Mouse (Mus musculus) left cerebral cortex, postnatal 25 days (tissue): ENCODE measurements around the gene Isoc2b. TPM values are rescaled to one million over a fixed set of nuclear protein-coding genes. Genes with fewer than 3 reads are reported as not detected.
"Not testable (repeated sequence)": the region's sequence is repeated elsewhere in the genome, so short reads cannot be mapped to it uniquely, and the experiment has no call there.

ENCODE experiments used
- DNase-seq, 2 experiments: peaks; one replicate each; pipeline ENCODE4 v3.0.0; 2022; ENCODE audit warnings: low spot score in 2 of 2, mixed read lengths in 1 of 2
- intact Hi-C: fragments of 180-260 bp; cut with DNase I; formaldehyde crosslinking; loops from one replicate; pipeline ENCODE4 v1.15.1; 2025
- total RNA-seq, 2 experiments: library from RNA; stranded (reverse); gene quantifications; 2 replicates each; pipeline ENCODE4 v1.2.3; 2021

Gene Isoc2b
- total RNA-seq, 2 experiments from 2014 or later = 3.3 to 4.1 TPM

DNA sequence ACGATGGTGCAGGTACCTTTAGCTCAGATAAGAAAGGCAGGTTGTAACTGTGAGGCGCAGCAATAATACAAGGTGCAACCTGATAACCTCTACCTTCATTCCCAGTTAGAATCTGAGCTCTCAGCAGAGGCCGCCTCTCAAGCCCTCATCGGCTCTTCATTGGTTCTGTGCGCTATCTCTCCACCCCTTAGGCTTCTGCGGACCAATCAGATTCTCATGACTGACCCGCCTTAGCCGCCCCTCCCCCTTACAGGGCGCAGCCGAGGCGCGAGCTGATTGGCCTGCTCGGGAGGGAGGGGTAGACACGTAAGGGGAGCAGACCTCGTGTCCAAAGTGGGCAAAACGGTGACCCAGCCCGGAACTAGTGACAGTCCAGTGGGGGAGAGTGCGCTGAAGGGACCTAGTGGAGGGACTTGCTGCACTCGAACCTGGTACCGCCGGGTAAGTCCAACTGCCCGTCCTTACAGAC is 6.7 kb upstream of the Isoc2b start, which contains the start of gene Isoc2a:
Isoc2a (plus strand) TSS at position 401 of the 469 bp plus-strand sequence.
- peak; percentile 79 to 90 for DNase-seq
- intact Hi-C loops = no loop called here

DNA sequence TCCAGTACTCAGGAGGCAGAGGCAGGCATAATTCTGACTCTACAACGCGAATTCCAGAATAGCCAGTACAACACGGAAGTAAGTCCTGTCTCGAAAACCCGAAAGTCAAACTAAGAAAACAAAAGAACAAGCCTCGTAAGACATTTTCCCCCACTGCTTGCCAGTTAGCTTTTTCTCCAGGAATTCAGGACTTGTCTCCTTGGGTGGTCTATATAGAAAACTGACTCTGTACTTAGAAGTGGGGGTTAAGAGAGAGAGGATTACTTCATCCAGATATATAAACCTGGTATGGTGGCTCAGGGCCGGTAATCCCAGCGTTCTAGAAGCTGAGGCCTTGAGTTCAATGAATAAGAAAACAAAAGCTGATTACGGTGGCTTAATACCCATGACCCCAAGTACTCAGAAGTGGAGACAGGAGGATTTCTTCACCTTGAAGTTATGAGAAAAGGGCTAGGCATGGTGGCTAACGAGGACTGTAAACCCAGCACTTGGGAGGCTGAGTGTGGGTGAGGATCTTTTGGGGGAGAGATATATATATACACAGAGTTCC is 3.4 kb downstream of the Isoc2b start:
- DNase-seq = no peak
- intact Hi-C loops = loop anchor here (5.0 kb wide), 2 partner anchors 56 to 76 kb away; partner anchors contain the start of gene Nat14

- intact Hi-C loops = loop anchor here (5.0 kb wide), 2 partner anchors 56 to 76 kb away; partner anchors contain the start of gene Nat14
- DNase-seq = peak; percentile 94 to 98
Measured at GRCm38 (mm10) chr7:4865579-4866493, 4.2 kb downstream of the Isoc2b start.

- peak in 1 of 2 experiments; percentile 53 for DNase-seq
- intact Hi-C loops = loop anchor here (5.0 kb wide), 2 partner anchors 57 to 77 kb away; partner anchors contain the start of gene Nat14
Measured at GRCm38 (mm10) chr7:4865090-4865489, 5.0 kb downstream of the Isoc2b start.

- no peak for DNase-seq
- intact Hi-C loops = no loop called here
Measured at GRCm38 (mm10) chr7:4864130-4864845, 5.8 kb downstream of the Isoc2b start.

- intact Hi-C loops = no loop called here
- no peak for DNase-seq
Measured at GRCm38 (mm10) chr7:4863541-4864080, 6.4 kb downstream of the Isoc2b start.

DNA sequence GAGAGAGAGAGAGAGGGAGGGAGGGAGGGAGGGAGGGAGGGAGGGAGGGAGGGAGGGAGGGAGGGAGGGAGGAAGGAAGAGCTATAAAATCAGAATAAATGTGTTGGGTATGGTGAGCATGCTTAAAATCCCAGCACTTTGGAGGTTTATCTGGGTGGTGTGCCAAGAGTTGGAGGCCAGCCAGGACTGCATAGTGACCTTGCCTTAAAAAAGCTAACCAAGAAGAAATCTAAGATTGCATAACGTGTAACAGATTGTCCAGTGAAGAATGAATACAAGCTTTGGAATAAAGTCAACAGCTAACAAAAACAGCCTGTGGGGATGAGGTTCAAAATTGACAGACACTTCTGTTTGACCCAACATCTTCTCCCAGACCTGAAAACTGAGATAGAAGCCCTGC is 7.0 kb downstream of the Isoc2b start:
- intact Hi-C loops = no loop called here
- DNase-seq = peak in 1 of 2 experiments; percentile 29

- DNase-seq, intact Hi-C loops: not testable (repeated sequence)
Measured at GRCm38 (mm10) chr7:4860926-4861325, 9.1 kb downstream of the Isoc2b start.

DNA sequence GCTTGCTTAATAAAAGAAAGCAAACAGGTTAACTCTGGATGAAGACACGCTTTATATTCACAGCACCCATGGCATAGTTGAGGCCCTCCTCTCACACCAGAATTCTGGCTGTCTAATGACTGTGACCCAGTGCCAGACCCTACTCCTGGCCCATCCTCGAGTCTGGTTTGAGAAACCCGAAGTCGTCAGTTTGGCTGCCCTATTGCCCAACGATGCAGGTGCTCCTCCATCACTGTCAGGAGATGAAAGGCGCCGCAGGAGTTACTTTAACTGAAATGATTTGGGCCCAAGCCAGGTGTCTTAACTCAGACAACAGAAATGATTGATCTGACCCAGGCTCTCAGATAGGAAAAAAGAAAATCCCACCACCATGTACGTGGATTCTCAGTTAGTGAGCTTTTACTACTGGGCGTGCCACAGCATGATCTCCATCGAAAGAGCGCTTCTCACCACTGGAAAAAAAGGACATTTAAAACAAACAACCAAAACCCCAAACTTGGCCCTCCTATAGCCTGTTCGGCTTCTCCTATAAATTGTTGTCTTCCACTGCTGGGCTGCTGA is 10.6 kb downstream of the Isoc2b start:
- intact Hi-C loops = no loop called here
- no peak for DNase-seq

- no peak for DNase-seq
- intact Hi-C loops = no loop called here
Measured at GRCm38 (mm10) chr7:4857321-4857720, 12.7 kb downstream of the Isoc2b start.

- intact Hi-C loops = no loop called here
- DNase-seq = no peak
Measured at GRCm38 (mm10) chr7:4856508-4856907, 13.6 kb downstream of the Isoc2b start.

DNA sequence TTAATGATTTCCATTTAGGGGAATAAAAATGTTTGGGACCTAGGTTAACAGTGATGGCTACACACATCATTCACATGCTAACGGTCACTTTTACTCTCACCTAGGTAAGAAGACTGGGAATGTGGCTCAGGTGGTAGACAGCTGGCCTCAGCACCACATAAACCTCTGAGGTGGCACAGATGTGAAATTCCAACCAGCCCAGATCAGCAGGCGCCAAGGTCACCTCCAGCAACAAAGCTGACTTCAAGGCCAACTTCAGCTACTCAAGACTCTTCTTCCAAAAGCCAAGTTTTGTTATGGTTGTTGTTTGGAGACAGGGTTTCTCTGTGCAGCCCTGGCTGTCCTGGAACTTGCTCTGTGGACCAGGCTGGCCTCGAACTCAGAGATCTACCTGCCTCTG is 16.4 kb downstream of the Isoc2b start:
- intact Hi-C loops = no loop called here
- DNase-seq = no peak

GRCm38 (mm10) chr7:4851315-4851688 is 18.8 kb downstream of the Isoc2b start:
- intact Hi-C loops = no loop called here

DNA sequence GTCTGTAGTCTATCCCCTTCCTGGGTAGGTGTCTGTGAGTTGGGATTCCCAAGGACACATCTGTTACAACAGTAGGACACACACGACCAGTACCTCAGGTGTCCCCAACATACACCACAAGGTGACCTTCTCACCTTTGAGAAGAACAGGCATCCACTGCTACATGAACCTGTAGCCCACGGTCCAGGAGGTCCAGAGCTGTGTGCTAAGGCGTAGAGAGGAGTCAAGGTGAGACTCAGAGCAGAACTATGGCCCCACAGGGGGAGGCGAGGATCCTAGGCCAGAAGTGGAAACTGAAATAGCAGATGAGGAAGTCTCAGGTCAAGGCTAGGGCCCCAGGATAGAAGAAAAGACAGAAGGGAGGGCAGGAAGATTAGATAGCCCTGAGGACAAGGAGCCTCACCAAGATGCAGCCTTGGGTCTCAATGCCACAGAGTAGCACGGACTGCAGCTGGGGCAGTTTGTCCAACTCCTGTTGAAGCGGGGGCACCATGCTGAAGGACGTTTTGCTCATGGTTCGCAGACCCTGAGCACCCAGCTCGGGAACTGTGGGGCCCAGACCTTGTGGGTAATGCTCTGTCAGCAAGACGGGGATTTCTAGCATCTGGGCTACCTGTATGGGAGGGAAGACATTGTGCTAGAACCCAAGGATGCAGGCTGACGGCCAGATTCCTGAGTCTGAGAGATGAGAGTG is 19.3 kb downstream of the Isoc2b start:
- intact Hi-C loops = no loop called here

More at GRCm38 (mm10) chr7:4851315-4851688, 18.8 kb downstream of the Isoc2b start:
- DNase-seq = no peak

GRCm38 (mm10) chr7:4849372-4849771 is 20.7 kb downstream of the Isoc2b start:
- intact Hi-C loops = no loop called here
- DNase-seq = no peak

More for the DNA sequence above, 19.3 kb downstream of the Isoc2b start:
- no peak for DNase-seq

DNA sequence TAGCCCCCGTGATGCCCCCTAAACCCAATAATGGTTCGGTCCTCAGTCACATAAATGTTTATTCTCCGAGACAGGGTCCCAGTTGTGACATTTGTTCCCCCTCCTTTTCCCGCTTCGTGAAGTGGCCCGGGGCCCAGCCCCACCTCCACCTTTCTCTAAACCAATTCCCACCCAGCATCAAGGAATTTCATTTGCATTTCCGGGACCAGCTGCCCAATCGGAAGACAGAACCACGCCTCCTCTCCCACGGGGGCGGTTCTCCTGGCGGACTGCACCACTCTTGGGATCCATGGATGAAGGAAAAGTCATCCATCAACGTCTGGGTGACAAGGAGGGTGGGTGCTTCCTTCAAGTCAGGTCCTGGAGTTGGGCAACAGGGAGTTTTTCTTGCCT is 25.1 kb downstream of the Isoc2b start:
- DNase-seq = peak; percentile 88 to 97
- intact Hi-C loops = no loop called here

GRCm38 (mm10) chr7:4844245-4844916 is 25.7 kb downstream of the Isoc2b start, which contains the start of gene Shisa7:
Shisa7 (minus strand) TSS chr7:4844696.
- intact Hi-C loops = no loop called here
- peak; percentile 33 to 50 for DNase-seq

DNA sequence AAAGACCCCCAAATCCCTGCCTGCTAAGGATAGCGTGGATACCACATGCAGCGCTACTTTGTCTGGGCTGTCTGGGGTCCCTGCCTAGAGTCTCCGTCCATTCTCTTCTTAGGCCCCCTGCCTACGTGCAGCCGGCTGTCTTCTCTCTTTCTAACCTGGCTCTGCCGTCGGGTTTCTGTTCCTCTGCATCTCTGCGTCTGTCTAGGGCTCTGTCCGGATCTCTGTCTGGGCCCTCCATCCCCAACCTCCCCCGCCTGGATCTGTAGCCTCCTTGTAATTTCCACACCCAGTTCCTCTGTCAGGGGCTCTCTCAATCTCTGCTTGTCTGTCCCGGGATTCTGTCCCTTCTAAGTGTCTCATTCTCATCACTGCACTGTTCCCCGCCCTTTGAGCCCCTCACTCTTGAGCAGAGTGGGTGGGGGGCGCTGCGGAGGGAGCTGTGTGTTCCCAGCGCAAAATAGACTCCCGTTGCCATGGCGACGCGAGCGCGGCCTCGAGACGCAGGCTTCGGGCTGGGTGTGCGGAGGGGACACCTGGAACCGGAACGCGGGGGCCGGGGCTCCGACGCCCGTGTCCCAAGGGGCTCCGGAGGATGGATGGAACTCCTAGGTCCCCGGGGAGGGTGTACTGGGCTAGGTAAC is 26.3 kb downstream of the Isoc2b start:
- peak; percentile 90 for DNase-seq
- intact Hi-C loops = loop anchor here (2.0 kb wide), 1 partner anchor 79 kb away; the partner anchor contains the start of gene Nat14
